Mouse (Mus musculus): ENCODE measurements at regions not wholly inside any gene's neighbourhood (a gene's known extent, or its start where the extent isn't known, plus 50 kb on each side); places are given as distances from the start of the nearest gene placed in this dataset.

DNA sequence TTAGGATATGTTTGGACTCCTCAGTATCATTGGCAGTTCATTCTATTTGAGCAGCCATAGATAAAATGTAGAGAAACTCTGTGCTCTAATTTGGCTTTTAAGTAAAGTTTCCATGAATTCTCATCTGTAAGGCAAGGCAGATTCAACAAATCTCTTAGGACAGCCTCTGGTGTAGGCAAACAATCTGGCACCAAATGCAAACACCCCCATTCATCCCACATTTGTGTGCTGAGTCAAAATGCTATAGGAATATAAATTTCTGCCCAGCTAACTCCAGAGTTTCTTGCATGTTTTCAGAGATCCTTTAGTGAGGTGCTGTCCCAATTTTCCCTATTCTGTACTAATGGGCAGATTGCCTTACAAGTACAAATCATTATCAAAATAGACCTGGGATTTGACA lies 695.7 kb upstream of the Kif18a start:
- DNase-seq (ENCODE audit: low read depth, low spot score): no peak

DNA sequence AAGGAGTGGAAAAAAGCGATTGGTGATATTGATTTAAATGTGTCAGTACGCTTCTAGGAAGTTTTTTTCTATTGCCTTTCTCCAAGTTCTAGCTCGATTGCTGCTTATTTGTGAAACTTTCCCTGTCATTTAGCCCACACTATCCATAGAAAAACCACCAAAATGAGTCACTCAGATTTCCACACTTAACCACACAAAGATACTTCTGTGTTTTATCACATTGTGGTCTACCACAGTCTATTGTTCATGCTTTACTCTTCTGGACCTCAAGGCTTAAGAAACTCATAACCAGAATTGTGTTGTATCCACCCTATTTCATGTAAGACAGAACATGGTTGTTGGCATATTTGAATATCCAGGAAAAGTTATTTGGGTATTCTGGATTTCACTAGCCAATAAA lies 687.0 kb upstream of the Kif18a start:
- DNase-seq (ENCODE audit: low read depth, low spot score): no peak

DNA sequence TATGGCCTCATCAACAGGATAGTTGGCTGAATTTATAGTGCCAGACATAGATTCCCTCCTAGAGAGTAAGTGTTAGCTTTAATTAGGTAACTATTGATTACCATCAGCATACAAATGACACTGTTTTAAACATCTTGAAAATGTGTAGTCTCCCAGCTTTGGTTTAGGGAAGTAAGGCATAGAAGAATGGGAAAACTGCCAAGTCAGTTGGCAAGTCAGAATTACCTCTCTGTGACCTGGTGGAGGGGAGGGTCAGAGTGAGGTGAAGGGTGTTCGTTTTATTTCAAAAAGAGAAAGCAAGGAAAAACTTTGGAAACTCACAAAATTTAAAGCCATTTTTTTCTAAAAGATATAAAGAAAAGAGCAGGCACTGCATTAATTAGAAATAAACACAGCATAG lies 680.2 kb upstream of the Kif18a start:
- DNase-seq (ENCODE audit: low read depth, low spot score): no peak

DNA sequence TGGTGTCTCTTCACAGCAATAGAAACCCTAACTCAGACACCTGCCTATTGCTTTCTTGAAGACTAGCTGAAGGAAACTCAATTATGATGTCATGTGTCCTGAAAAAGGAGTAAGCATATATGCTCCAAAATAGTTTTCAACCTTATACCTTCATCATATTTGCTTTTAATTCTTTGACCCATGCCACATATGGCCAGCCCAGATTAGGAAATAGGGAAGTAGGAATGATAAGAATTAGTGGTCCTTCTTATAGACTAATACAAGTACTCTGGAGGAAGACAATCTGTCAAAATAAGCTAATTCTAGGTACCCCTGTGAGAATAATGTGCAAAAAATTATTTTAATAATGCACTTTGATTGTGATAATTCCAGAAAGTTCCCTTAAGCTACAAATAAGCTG lies 661.0 kb upstream of the Kif18a start:
- no peak for DNase-seq (ENCODE audit: low read depth, low spot score)

DNA sequence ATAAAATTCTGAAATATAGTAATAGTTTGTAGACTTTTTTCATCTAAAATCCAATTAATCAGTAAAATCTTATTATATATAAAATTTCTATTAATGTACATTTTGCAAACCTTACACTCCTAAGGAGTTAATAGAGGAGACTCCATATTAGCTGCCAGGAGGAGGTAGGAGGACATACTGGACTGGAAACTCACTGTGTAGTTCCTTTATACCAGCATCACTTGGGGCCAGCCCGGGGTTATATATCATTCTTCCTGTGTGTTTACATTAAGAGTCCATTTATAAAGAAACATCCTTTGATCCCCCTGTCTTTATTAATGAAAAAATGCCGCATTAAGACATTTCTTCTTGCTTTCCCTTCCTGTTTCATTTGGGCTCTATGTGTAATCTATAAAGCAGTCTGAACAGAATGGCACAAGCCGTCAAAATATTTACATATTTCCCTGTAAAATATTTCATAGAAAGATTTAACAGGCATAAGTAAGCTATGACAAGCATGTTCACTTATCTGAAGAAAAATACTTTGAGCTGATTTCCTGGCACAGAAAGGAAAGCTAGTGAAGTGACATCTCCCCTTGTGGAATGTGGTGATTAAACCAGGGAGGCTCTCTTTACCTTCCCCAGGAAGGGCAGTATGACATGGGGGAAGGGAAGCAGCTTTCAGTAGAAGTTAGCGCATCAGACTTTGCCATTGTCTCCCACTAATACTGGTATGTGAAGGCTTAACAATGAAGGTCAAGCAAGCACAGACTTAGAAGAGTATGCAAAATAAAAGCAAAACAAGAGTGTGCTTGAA lies 658.0 kb upstream of the Kif18a start:
- DNase-seq (ENCODE audit: low read depth, low spot score): peak; percentile 7

DNA sequence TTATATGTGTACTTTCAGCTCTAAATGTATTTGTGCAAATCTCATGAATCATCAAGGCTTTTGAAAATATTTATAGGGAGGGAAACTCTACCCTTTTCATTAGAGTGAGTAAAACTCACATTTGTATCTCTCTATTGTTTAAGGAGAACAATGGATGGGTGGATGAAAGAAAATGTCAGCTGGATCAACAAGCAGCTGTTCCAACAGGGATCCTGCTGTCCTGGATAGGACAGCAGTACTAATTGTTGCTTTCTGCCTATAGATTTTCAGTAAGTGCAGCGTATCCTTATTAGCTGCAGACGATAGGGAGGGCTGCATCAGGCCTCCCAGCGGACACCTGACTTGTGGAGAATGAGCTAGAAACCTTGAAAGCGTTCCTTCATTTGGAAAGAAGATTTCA lies 644.9 kb upstream of the Kif18a start:
- DNase-seq (ENCODE audit: low read depth, low spot score): no peak

DNA sequence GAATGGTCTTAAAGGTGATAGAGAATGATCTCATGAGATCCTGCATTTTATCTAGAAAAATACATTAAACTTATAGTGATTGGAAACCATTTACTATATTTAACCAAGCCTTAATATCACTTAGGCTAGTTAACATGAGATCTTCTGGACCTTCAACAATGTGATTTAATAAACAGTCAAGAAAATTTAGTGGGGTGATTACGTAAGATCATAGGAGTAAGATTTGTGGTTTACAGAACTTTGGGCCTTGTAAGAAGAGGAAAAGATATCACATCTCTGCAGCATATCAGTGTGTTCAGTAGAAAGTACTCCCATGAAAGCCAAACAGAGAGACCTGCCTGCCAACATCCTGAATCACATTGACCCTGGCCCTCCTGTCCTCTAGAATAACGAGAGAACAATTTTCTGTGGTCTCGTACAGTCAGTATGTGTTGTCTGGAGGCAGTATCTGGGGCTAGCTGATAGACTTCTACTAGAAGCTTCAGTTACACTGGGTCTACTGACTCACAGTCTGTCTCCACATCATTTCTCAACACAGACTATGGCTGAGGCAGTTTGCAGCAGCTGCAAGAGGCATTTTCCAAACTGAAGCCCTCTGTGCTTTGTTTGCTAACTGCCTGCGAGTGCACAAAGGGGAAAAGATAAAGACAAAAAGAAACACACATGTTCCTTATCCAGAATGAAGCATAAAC lies 619.7 kb upstream of the Kif18a start:
- no peak for DNase-seq (ENCODE audit: low read depth, low spot score)

DNA sequence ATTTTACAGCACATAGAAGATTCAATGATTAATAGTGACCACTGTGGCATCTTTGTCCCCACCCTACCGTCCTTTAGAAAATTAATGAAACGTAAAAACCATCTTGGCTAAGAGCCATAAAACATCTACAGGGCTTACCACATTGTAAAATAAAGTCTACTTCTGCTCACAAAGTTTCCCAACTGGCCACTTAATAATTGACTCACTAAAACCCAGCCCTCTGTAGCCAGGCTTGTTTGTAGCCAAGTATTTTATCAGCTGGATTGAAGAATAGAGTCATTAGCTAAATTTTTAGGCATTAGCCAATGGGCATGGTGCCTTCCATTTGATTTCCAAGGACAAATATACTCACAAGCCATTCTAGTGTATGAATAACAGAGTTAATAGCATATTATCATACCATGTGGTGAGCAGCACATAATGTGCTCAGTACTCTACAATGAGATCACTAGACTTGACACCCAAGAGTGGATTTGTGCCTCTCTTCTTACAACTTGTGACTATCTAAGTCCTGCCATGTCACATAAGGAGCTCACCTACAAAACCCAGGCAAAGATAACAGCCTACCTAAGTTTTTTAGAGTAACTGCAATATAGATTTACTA lies 602.7 kb upstream of the Kif18a start:
- DNase-seq (ENCODE audit: low read depth, low spot score): no peak

DNA sequence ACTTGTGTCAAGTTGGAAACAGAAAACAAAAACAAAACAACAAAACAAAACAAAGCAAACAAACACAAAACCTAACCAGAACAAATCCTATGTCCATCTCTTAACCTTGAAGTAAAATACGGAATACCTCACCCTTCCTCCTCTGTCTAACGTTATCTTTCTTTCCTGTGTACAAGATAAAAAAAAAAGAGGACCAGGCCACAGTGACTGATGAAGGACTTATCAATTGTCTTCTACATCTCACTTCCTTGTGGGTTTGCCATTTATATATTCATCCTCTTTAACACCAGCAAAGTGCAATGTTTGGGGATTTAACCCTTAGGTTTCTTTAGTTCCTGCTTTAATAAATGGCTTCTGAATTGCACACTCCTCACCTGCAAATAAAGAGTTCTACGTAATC lies 599.0 kb upstream of the Kif18a start:
- DNase-seq (ENCODE audit: low read depth, low spot score): no peak

DNA sequence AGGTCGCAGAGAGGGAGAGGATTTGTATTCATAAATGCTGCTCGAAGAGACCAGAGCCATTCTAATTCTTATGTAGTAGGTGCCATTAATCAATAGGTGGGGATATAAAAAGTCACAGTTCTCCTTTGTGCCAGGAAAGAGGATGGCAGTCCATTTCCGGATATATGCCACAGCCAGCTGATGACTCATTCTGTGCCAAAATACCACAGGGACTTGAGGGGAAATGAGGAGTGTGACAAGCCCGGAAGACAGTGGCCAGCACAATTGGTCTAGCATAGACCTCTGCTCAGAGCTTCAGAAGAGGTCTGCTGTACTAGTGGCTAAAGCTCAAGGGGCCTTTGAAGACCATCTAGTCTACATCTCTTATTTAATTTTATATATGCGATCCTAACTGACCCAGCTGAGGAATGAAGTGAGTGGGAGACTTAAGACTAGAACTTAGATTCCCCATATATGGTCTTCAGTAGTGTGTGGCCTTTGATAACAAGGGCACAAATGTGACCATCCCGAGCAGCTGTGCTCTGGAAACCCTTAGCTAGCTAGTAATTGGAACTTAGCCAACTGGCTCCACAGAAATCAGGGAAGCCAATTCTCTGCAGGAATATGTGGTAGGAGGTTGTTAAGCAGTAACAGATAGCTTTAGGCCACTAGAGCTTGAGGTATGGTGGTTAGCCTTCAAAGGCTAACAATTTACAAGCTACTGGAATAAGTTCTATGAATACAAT lies 594.4 kb upstream of the Kif18a start:
- no peak for DNase-seq (ENCODE audit: low read depth, low spot score)

DNA sequence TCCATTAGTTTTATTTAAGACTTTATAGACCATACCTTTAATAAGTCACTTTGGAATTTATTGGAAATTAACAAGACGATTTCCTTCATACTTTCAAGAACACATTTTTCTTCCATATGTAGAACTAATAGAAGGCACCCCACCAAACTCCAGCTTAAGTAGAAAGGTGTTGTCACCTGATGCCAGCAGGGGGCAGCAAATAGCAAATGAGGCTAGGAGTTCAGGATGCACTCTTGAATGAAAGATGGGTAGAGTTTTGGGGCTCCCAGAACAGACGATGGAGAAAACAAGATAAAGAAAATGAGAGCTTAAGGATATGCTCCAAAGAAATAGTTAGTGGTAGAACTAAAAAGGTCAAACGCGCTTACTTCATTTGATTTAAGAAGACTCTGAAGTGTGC lies 590.4 kb upstream of the Kif18a start:
- peak; percentile 70 for DNase-seq (ENCODE audit: low read depth, low spot score)

DNA sequence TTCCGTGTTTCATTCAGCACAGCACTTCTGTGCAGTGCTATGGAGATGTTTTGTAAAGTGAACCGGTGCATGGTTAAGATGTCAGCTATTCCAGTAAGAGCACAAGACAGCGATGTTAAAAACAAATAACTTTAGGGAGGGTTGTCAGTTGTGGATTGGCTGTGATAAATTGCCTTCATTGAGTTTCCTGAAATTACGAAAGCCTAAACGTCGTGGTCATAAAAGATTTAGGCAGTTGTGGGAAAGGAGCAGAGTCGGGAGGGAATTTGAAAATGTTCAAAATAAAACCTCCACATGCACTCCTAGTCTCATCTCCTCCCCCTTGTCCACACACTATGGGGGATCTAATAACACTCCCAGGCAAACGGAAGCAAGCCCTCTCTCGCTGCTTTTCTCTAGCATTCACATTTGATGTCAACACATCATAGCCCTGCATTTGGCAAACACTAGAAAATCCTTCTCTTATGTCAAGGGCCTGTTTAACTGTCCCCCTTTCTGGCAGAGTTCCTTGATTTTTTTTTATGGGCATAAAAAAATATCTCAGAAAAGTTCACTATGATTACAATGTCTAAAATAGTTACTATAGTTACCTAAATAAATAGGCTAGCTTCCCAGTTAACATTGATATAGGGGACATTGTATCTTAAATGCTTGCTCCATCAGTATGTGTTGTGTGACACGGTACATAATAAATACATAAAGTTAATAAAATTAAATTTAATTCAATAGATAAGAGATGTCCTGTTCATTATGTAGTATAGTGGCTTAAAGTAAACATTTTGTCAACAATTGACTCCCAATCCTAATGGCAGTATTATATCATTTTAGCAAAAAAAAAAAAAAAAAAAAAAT lies 589.2 kb upstream of the Kif18a start:
- DNase-seq (ENCODE audit: low read depth, low spot score): no peak

DNA sequence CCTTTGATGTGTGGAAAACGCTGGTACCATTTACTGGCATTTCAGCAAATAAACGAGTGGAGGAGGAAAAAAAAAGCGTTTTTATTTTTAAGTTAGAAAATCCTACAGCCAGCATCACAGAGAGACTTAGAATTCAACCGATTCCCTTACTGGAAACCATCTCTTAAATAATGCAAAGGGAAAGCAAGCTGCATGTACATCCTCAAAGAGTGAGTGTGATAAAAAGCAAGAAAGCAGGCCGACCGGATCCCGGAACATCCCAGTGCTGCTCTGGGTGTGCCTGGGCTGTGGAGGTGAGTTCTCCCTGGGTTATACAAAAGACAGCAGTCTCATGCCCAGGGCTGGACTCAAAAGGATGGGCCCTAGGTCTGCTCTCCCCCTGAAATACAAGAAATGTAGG lies 579.2 kb upstream of the Kif18a start:
- no peak for DNase-seq (ENCODE audit: low read depth, low spot score)

DNA sequence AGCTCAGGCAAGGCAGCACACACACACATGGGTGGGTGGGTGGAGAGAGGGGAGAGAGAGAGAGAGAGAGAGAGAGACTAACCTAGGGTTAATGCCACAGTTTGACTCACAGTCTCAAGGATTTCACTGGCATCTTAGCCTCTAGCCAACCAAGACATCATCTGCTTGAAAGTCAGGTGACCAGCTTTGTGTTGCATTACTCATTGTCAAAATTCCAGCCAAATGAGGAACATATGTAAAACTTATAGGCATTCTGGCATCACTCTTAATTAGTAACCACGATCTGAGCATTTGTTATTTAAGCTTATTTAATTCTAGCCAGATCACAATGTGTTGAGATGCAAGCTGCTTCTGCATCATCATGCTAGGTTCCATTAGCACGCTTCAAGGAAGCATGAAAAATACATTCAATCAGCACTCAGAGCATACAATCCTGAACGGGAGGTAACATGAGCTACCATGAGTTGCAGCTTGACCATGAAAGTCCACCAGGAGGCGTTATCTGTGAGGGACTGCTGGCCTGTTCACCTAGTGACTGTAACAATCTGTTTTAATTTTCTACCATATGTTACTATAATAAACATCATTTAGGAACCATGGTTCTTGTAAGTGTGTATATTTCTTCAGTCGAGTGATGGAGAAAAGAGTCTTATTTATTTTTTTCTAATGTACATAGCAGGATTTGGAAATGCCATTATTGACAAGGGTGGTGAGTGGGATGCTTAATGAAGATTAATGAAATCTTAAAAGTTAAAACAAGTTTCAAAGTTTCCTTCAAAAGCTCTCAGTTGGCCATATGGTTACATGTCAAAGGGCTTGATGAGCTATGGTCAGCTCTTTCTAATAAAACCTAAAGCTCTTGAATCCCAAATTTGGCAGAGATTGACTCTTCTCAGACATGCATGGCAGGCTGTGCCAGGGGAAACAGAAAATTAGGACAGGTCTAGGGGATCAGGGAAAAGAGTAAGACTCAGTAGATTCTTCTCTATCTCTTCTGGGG lies 572.4 kb upstream of the Kif18a start:
- DNase-seq (ENCODE audit: low read depth, low spot score): no peak

DNA sequence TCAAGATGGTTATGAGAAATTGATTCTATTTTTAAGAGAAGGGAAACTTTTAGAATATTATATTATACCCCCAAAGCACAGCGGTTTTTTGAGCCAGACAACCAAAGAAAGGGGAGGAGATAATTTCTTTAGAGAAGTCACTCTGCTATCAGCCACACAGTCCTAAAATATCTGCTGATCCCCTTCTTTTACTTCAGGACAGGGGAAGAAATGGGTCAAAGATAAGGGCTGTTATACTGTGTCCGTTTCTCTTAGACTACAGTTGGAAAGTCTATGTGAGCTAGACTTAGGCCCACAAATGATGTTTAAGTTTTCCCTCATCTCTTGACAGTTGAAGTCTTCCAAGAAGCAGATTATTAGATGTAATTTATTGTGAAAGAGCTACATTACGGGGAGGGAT lies 538.5 kb upstream of the Kif18a start:
- DNase-seq (ENCODE audit: low read depth, low spot score): no peak

DNA sequence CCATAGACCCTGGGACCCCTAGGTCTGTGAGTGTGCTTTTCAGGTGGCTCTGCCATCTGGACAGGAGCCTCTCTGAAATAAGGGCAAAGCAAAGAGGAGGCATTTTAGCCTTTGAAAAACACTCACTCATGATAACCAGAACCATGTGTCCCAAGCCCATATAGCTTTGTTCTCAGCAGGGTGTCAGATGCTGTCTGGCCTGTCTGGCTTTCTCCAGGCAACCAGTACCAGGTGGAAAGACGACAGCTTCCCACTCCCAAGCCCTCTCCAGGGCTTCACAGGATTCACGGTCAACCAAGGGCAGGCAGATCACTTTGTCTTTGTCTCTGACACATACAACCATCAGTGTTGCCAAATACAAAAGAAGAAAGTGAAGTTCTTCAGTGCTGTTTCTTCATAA lies 537.0 kb upstream of the Kif18a start:
- no peak for DNase-seq (ENCODE audit: low read depth, low spot score)

DNA sequence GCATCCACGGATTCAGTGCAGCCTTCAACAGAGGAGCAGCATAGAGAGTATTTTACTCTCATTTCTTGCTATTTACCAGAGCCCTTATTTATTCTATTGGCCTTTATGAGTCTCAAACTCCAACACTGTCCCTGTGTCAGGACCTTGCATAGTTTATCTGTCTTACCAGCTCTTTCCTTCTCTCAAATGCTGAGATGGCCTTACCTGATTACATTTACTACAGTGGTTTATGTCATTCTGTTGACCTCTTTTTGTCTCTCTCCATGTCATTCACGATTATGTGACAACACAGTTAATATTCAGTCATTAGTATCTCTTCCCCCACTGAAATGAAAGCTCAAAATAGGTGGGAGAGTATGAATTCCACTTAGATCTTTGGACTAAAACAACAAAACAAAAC lies 535.7 kb upstream of the Kif18a start:
- DNase-seq (ENCODE audit: low read depth, low spot score): no peak

DNA sequence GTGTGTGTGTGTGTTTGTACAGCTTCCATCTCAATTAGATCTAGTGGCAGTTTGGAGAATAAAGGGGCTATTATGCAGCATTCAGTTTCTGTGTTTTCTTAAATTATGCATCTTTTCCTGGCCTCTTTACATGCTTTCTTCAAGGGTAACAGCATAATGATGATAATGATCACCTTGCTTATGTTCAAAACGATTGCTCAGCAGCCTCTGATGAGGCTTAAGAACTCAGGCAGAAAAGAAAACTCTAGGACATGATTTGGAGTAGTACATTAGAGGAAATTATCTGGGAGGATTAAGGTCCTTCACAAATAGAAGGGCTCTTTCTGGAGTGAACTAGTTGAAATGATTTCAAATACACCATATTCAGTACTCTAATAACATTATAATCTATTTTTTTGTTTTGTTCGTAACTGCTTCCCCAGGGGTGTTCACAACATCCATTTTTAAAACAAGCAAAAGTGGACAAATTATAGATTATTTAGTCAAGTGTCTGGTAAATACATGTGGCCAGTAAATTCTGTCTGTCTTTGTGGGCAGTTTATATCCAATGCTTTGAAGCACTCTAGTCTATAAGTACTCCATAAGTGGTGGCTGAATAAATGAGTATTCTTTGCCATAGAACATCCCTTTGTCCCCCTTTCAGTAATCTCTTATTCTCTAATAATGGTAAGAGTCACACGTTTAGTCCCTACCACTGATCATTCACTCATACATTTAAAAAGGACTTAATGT lies 526.9 kb upstream of the Kif18a start:
- DNase-seq (ENCODE audit: low read depth, low spot score): no peak

DNA sequence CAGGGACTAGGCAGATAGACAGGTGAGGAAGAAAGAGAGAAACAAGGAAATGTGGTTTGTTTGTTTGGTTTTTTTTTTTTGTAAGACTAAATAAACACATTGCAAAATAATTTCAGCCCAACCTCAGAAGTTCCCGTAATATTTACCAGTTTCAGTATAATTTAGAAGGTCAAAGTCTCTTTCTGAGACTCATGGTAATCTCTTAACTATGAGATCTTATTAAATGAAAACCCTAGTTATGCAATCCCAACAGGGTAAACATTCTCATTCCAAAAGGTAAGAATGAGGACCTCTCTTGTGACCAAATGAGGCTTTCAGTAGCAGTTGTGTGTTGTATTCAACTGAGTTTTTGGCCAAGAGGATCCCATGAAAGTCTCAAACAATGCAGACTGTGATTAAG lies 524.7 kb upstream of the Kif18a start:
- no peak for DNase-seq (ENCODE audit: low read depth, low spot score)

DNA sequence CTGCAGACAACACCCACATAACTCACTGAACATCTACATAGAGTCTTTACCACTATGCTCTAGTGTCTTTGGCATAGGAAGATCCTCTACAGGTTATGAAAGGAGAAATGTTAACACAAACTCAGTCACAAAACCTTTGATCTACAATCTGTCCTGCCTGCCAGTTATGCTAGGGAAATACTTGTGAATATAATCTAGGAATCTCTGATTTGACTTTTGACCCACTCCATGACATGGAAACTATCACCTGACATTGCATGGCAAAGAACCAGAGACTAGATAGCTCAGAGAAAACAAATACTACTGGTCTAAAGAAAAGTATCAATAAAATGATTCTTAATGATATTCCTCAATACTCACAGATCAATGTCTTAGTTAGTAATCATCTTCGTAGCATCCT lies 524.3 kb upstream of the Kif18a start:
- DNase-seq (ENCODE audit: low read depth, low spot score): no peak

Data from ES-CJ7 (cell line).